Mouse (Mus musculus): ENCODE results near the gene 2210016L21Rik.

DNA sequence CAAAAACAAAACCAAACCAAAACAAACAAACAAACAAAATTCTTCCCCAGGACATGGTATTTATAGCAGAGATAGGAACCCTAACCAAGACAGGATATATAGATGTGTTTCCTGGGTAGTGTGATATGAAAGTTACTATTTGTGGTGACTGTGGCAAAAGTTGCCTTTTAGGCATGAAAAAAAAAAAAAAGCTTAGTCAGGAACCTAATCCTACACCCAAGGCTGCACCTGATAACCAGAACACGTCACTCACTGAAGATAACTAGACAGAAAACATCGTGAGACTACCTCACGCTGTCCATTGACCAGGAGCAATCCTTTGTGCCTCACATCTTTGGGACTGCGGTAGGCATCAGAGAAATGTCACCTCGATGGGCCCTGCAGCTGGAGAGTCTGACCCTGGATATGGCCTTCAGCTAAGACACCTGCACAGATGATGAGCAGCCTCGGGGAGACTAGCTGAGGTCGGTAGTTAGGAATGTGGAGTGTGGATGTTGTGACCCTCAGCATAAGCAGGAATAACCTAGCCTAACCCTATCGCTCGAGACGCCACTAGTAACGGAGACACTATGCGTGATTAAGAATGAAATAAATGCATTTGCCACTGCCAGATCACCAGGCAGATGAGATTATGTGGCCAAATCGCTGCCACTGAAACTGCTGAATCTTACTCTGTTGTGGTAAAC is 45.1 kb upstream of the 2210016L21Rik start, which contains the start of gene Oasl2:
- no peak for TF ChIP-seq CTCF (conservative IDR thresholded peaks at IDR 0.05; ENCODE audit: insufficient read depth, insufficient read length, low read depth, low read length)
- TF ChIP-seq POLR2A (IDR thresholded peaks at IDR 0.05; ENCODE audit: low read depth, low read length) = no peak

Measured in kidney, adult 2 months (tissue).